Mouse (Mus musculus): ENCODE results near the gene Mecom. TPM values are rescaled to one million over a fixed set of nuclear protein-coding genes. Genes with fewer than 3 reads are reported as not detected.

Gene Mecom
- polyA plus RNA-seq, 1 experiment: 3.2 TPM

DNA sequence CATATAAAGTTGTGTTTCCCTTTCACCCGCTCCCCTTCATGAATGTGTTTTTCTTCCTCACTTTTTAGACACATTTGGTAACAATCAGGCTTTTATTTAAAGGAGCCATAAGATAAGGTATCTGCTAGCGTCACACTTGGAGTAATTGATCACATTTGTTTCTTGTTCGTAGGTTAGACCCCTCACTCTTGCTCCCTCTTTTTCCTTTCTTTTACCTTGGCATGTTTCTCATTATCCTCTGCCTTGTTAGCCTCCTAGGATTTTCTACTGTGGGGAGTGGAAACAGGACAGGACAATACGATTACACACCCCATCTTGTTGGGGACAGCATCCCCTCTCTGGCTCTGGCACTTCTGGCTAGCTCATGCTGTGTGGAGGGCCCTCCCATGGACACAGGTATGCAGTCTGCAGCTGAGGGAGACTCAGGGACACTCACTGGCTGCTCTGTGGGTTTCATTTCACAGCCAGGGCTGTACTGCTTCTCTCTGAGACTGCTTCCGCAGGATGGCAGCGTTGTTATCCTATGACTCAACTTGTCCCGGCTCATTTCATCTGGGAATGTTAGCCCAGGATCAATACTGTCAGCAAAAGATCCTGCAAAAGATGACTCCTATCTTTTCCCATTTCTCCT is 334.2 kb downstream of the Mecom start:
- TF ChIP-seq POLR2A (IDR thresholded peaks at IDR 0.05; ENCODE audit: extremely low read depth, insufficient read depth, low read length): no peak
- TF ChIP-seq CTCF (IDR thresholded peaks at IDR 0.05; ENCODE audit: extremely low read depth, insufficient read depth, low read length): no peak
- H3K27ac ChIP-seq (ENCODE audit: insufficient read depth, low read length): no peak overlapping the region
- no peak overlapping the region for H3K4me3 ChIP-seq (ENCODE audit: insufficient read depth, low read length)
- no peaks in the 10 kb centered on the region for H3K4me1 ChIP-seq (ENCODE audit: control insufficient read depth, insufficient read depth, low read length)

DNA sequence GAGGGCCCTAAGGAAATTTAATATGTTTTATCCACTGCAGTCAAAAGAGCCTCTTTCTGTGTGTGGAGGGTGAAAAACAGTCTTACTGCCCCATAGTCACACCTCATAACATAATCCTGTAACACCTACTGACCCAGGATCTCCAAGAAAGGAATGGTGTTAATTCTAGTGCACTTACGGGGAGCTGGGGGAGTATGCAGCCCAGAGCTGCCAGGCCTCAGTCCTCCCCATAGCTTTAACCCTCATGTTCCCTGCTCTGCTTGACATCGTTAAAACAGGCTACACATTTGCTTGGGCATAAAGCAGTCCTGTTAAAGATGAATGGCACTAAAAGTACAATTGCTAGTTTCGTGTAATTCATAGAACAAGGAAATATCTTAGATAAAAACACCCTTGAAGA is 335.0 kb downstream of the Mecom start:
- TF ChIP-seq POLR2A (IDR thresholded peaks at IDR 0.05; ENCODE audit: extremely low read depth, insufficient read depth, low read length): no peak
- TF ChIP-seq CTCF (IDR thresholded peaks at IDR 0.05; ENCODE audit: extremely low read depth, insufficient read depth, low read length): no peak
- no peak overlapping the region for H3K27ac ChIP-seq (ENCODE audit: insufficient read depth, low read length)
- no peak overlapping the region for H3K4me3 ChIP-seq (ENCODE audit: insufficient read depth, low read length)
- H3K4me1 ChIP-seq (ENCODE audit: control insufficient read depth, insufficient read depth, low read length): no peaks in the 10 kb centered on the region

DNA sequence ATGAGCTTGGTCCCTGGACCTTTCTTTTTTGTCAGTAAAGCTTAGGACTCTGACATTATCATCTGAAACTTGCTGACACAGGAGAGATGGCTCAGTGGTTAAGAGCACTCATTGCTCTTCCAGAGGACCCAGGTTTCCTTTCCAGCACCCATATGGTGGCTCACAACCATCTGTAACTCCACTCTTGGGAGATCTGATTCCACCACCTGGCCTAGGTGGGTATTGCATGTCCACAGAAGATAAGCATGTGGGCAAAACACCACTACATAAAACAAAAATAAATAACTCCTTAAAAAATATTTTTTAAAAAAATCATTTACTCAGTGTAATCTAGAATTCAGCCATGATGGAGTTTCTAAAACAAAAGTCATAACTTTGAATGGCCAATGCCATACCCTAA is 338.7 kb downstream of the Mecom start:
- TF ChIP-seq POLR2A (IDR thresholded peaks at IDR 0.05; ENCODE audit: extremely low read depth, insufficient read depth, low read length): no peak
- no peak for TF ChIP-seq CTCF (IDR thresholded peaks at IDR 0.05; ENCODE audit: extremely low read depth, insufficient read depth, low read length)
- Histone ChIP-seq H3K4me1 (ENCODE audit: control insufficient read depth, insufficient read depth, low read length) (no peaks in the 10 kb centered on the region), H3K4me3 (ENCODE audit: insufficient read depth, low read length) (no peak overlapping the region), H3K27ac (ENCODE audit: insufficient read depth, low read length) (no peak overlapping the region)

DNA sequence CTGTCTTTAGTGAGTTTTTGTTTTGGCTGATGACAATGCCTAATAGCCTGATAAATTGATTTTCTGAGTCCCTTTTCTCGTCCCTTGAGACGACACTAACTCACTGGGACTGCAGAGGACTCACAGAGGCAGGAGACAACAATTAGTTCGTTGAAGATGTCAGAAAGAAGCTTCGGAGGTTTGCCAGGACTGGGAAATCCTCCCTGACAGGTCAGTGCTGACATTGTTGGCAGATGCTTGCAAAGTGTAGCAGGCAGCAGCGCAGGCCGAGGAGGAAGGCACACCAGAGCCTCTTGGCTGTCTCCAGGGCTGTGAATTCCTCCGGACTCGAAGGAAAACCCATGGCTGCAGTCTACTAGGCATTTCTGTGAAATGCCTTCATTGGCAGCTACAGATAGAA is 339.9 kb downstream of the Mecom start:
- Histone ChIP-seq H3K4me3 (ENCODE audit: insufficient read depth, low read length) (no peak overlapping the region), H3K4me1 (ENCODE audit: control insufficient read depth, insufficient read depth, low read length) (no peaks in the 10 kb centered on the region), H3K27ac (ENCODE audit: insufficient read depth, low read length) (no peak overlapping the region)
- no peak for TF ChIP-seq CTCF (IDR thresholded peaks at IDR 0.05; ENCODE audit: extremely low read depth, insufficient read depth, low read length)
- no peak for TF ChIP-seq POLR2A (IDR thresholded peaks at IDR 0.05; ENCODE audit: extremely low read depth, insufficient read depth, low read length)

DNA sequence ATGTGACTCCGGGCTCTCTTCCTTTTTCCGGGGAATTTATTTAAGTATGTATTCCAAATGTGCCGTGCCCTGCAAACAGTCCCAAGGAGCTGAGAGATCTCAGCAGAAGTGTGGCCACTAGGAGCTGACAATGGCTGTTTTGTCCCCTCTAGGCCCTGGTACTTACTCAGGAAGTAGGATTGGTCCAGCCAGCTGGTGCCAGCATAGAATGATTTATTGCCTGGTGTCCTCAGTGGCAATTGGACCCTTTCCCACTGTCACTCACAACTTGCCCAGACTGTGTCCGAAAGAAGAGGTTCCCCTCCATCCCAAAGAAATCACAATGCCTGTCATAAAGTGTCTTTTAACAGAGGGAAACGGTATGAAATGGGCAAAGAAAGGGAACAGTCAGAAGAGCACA is 340.4 kb downstream of the Mecom start:
- TF ChIP-seq CTCF (IDR thresholded peaks at IDR 0.05; ENCODE audit: extremely low read depth, insufficient read depth, low read length): no peak
- no peak for TF ChIP-seq POLR2A (IDR thresholded peaks at IDR 0.05; ENCODE audit: extremely low read depth, insufficient read depth, low read length)
- no peak overlapping the region for H3K27ac ChIP-seq (ENCODE audit: insufficient read depth, low read length)
- H3K4me3 ChIP-seq (ENCODE audit: insufficient read depth, low read length): no peak overlapping the region
- H3K4me1 ChIP-seq (ENCODE audit: control insufficient read depth, insufficient read depth, low read length): no peaks in the 10 kb centered on the region

DNA sequence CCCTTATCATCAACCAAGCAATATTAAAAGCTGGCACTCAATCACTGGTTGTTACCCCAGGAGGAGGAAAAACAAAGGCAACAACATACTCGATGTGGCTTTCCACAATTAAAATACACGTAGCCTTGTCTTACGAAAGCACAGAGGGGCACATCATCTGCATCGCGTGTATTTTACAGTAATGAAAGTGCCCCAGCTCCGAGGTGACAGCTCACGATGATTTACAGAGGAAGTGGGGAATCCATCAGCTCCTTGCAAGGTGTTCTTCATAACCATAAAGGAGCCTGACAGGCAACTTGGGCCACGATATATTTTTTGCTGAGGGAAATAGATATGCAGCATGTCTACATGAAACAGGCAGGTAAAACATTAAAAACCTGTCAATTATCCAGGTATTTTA is 341.7 kb downstream of the Mecom start:
- H3K4me3 ChIP-seq (ENCODE audit: insufficient read depth, low read length): no peak overlapping the region
- H3K4me1 ChIP-seq (ENCODE audit: control insufficient read depth, insufficient read depth, low read length): no peaks in the 10 kb centered on the region
- H3K27ac ChIP-seq (ENCODE audit: insufficient read depth, low read length): no peak overlapping the region
- no peak for TF ChIP-seq CTCF (IDR thresholded peaks at IDR 0.05; ENCODE audit: extremely low read depth, insufficient read depth, low read length)
- no peak for TF ChIP-seq POLR2A (IDR thresholded peaks at IDR 0.05; ENCODE audit: extremely low read depth, insufficient read depth, low read length)

DNA sequence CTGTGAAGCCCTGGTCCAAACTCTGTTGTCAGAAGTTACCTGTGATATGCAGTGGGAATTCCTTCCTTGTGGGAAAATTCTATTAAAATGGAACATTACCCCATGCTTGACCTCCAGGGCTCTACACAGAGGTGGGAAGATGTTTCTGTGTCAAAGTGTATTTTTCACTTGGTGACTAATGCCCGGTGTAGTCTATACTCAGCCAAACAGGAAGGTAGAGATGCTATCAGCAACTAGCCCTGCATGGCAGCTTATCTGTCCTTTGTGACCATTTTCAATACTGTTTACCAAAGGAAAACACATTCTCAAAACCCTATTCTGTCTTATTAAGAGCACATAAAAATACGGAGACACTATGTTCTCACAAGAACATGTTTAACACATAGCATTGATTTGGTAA is 344.0 kb downstream of the Mecom start:
- no peaks in the 10 kb centered on the region for H3K4me1 ChIP-seq (ENCODE audit: control insufficient read depth, insufficient read depth, low read length)

DNA sequence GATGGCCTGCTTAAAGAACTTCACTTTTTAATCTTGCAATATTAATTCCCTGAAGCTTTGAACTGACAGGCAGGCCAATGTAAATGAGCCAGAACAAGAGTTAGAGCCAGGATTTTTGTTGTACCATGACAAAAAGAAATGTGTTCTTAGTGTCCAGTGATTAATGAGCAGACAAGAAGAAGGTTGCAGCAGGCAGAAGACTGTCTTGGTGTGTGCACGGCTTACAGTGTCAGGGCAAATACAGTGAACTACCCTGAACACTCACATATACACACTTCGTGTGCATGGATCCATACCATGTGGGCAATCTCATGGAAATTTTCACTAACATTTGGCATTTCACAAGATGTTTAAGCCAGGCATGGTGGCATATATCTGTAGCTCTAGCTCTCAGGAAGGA is 349.0 kb downstream of the Mecom start:
- TF ChIP-seq POLR2A (IDR thresholded peaks at IDR 0.05; ENCODE audit: extremely low read depth, insufficient read depth, low read length) (no peak), CTCF (IDR thresholded peaks at IDR 0.05; ENCODE audit: extremely low read depth, insufficient read depth, low read length) (no peak)

More for the DNA sequence above, 344.0 kb downstream of the Mecom start:
- Histone ChIP-seq H3K4me3 (ENCODE audit: insufficient read depth, low read length) (no peak overlapping the region), H3K27ac (ENCODE audit: insufficient read depth, low read length) (no peak overlapping the region)
- TF ChIP-seq POLR2A (IDR thresholded peaks at IDR 0.05; ENCODE audit: extremely low read depth, insufficient read depth, low read length) (no peak), CTCF (IDR thresholded peaks at IDR 0.05; ENCODE audit: extremely low read depth, insufficient read depth, low read length) (no peak)

DNA sequence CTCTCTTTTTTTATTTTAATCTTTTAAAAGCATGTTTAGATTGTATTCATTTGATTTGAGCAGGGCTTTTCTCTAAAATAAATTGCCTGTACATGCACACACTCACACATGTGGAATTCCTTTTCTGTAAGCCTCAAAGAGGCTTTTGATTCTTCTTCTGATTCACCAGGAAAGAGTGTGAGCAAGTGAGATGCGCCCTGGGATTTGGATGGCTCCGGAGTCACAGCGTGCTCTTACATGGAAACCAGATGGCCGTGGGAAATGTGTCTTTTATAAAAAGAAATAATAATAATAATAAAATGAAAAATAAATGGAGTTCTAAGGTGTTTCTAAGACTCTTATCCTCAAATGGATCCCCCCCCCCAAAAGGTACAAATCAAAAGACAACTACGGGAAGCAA is 349.6 kb downstream of the Mecom start:
- H3K27ac ChIP-seq (ENCODE audit: insufficient read depth, low read length): no peak overlapping the region
- TF ChIP-seq POLR2A (IDR thresholded peaks at IDR 0.05; ENCODE audit: extremely low read depth, insufficient read depth, low read length) (no peak), CTCF (IDR thresholded peaks at IDR 0.05; ENCODE audit: extremely low read depth, insufficient read depth, low read length) (no peak)

More for the DNA sequence above, 349.0 kb downstream of the Mecom start:
- no peaks in the 10 kb centered on the region for H3K4me1 ChIP-seq (ENCODE audit: control insufficient read depth, insufficient read depth, low read length)
- H3K4me3 ChIP-seq (ENCODE audit: insufficient read depth, low read length): no peak overlapping the region
- no peak overlapping the region for H3K27ac ChIP-seq (ENCODE audit: insufficient read depth, low read length)

DNA sequence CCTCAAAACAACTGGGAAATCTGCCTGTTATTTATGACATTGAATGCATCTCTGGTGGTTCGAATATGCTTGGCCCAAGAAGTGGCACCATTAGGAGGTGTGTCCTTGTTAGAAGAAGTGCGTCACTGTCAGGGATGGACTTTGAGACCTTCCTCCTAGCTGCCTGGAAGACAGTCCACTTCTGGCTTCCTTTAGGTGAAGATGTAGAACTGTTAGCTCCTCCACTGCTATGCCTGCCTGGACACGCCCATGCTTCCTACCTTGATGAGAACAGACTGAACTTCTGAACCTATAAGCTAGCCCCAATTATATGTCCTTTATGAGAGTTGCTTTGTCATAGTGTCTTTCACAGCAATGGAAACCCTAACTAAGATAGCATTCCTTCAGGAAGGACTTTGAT is 352.6 kb downstream of the Mecom start:
- Histone ChIP-seq H3K4me1 (ENCODE audit: control insufficient read depth, insufficient read depth, low read length) (no peaks in the 10 kb centered on the region), H3K4me3 (ENCODE audit: insufficient read depth, low read length) (no peak overlapping the region), H3K27ac (ENCODE audit: insufficient read depth, low read length) (no peak overlapping the region)
- TF ChIP-seq POLR2A (IDR thresholded peaks at IDR 0.05; ENCODE audit: extremely low read depth, insufficient read depth, low read length) (no peak), CTCF (IDR thresholded peaks at IDR 0.05; ENCODE audit: extremely low read depth, insufficient read depth, low read length) (no peak)

More for the DNA sequence above, 349.6 kb downstream of the Mecom start:
- H3K4me3 ChIP-seq (ENCODE audit: insufficient read depth, low read length): no peak overlapping the region
- H3K4me1 ChIP-seq (ENCODE audit: control insufficient read depth, insufficient read depth, low read length): no peaks in the 10 kb centered on the region

All from cortical plate, adult 2 months (tissue).